Mouse (Mus musculus): Measurements from ENCODE around the gene Asb1.

Gene Asb1

GRCm38 (mm10) chr1:91606701-91607100, 66.4 kb downstream of the Asb1 start:
- DNase-seq (ENCODE audit: low read depth, low spot score): peak; percentile 67

DNA sequence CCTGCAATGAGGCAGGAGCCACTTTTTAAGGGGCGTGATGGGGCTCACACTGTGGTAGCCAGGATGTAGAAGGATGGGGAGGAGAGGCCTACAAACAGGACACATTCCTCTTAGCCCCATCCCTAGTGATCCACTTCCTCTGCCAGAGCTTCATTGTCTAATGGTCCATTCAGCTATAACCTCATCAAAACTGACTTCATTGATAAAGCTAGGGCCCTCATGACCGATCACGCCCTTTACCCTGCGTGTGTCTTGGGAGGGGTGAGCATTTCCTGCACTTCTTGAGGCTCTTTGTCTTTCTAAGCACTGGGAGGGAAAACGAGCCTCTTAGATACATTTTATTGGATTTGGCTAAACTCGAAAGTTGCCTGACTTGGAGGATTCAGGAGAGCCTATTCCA, 66.8 kb downstream of the Asb1 start:
- peak; percentile 67 for DNase-seq (ENCODE audit: low read depth, low spot score)
